Mouse (Mus musculus): ENCODE measurements around the gene Map2k5.

Gene Map2k5

DNA sequence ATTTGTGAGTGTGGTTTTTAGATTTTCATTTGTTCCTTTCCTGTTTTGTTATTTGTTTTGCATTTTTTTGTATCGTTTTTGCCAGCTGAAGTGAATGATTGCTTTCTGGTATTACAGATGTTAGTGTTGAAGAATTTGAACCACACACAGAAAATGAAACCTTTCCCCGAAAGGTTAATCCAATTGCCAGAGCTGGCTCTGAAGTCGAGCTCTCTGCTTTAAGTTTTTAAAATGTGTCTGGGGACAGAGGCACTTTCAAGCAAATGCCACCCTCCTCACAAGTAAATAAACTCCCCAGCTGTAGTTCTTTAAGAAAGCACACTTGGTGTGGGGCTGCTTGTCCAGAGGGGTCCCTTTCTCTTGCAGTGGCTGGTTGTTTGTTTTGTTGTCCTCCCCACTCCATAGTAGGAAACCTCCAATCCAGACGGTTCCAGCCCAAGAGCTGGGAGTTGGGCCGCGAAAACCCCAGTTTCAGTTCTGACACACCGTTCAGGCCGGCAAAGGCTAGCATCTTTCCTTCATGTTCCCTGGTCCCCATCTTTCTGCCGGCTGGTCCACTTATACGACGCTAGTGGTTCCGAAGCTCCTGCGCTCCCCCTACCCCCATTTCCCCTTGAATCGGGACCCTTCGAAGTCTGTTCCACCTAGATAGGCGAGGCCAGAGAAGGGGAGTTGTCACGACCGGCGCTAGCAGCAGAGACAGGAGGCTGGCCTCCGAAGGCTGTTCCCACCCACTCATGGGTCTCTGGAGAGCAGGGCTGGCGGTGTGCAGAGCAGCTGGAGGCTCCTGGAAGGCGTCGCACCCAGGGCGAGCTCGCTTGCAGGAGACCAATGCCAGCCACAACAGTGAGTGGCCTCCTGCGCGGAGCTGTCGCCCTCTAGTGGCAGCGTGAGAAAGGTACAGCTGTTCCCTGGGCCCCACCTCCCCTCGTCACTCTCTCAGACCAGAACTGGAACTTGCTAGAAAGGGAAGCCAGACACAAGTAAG, 254.0 kb downstream of the Map2k5 start:
- peak; percentile 93 for DNase-seq (ENCODE audit: low spot score)

DNA sequence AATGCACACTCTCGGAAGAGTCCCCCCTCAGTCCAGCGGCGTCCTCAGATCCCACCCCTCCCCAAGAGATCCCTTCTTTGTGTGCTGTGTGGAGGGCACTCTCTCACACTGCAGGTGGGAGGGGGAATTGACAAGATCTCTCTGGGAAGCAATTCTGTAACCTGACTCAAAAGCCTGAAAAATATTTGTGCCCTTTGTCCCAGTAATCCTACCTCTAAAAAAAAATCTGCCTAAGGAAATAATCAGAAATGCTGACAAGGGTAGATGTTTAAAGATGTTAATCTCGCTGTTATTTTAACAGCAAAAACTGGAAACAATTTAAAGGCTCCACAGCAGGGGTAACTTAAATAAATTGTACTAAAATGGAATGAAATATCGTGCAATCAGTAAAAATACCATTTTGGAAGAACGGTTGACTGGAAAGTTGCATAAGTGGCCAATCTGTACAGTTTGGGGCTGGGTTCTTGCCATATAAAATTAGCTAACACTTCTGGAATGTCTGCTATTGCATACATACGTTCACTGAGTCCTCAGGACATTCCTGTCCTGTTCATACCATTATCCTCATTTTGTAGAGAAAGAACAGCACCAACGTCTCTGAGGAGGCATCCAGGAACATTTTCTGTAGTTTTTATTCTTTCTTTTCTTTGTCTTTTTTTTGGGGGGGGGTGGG, 255.4 kb downstream of the Map2k5 start:
- DNase-seq (ENCODE audit: low spot score) = no peak

DNA sequence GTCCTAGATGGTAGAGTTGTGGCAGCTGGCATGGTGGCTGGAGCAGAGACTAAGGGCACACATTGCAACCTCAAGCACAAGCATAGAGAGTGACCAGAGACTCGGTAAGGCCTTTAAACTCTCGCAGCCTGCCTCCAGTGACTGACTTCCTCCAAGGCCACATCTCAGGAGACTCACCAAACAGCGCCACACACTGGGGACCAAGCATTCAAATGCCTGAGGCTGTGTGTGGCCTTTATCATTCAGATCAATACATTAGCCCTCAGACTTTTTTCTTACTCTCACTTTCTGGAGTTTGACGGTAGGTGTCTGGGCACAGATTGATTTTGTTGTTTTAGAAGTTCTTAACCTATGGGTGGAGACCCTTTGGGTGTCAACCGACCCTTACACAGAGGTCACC, 259.3 kb downstream of the Map2k5 start:
- DNase-seq (ENCODE audit: low spot score) = no peak

Measured in adipocyte (in vitro differentiated cells).